Mouse (Mus musculus): Measurements from ENCODE around the gene Ndst2. TPM values are rescaled to one million over a fixed set of nuclear protein-coding genes. Genes with fewer than 3 reads are reported as not detected.

Ndst2 gene
- total and polyA plus RNA-seq, 3 experiments: 72.2 to 227 (median 204) TPM

DNA sequence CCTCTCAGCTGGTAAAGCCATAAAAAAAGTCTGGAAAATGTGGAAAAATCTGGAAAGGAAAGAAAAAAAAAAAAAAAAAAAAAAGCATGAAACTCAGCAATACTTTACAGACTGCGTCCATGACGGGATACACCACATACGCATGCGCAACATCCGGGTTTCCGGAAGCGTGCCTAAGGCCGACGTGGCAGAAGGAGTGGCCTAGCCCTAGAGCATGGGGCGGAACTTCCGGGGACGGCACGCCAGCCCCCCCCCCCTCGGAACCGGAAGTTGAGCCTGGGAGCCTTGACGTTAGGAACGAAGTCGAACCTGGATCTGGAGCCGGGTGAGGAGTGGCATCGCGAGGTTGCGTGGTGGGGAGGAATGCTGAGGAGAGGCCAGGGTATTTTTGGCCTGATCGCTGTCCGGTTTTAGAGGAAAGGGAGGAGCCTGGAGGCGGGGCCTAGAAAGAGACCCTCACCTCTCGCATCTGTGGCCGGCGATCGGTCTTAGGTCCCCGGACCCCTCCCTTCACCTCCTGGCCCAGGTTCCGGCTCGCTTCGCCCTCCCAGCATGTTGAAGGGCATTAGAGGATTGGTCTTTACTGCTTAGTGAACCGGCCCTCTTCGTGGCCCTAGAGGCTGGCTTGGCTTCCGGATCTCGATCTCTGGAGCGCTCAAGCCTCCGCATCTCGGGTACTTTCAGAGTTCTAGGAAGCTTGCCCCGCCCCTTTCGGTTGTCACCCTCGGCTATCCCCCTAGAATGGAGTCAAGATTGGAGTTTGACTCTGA is 60.1 kb downstream of the Ndst2 start, which contains the start of gene Sec24c:
TSS of gene Sec24c (plus strand) at position 245 of the 770 bp plus-strand sequence.
- peak; percentile 91 for ATAC-seq (ENCODE audit: extremely low read depth, insufficient number of reproducible peaks, low FRiP score, poor library complexity, severe bottlenecking)
- Histone ChIP-seq H3K4me1 (ENCODE audit: insufficient read depth, low read depth, low read length) (peaks cover 28% of the 10 kb centered on the region), H3K9me3 (replicated peaks) (no peaks in the 10 kb centered on the region), H3K36me3 (replicated peaks) (peaks cover 44% of the 10 kb centered on the region), H3K4me3 (ENCODE audit: low read depth, low read length) (peak within 1 kb of the TSS; percentile 93), H3K27me3 (ENCODE audit: insufficient read depth, low read length) (peaks cover 1% of the 10 kb centered on the region)
- peak; percentile 86 for DNase-seq (ENCODE audit: low spot score)
- TF ChIP-seq POLR2AphosphoS5 (IDR thresholded peaks at IDR 0.05; ENCODE audit: insufficient replicate concordance, low read depth, low read length) (no peak), CTCF (IDR thresholded peaks at IDR 0.05; ENCODE audit: low read depth, low read length) (no peak), GATA2 (IDR thresholded peaks at IDR 0.05; ENCODE audit: borderline replicate concordance, low read depth, low read length) (no peak), GATA1 (IDR thresholded peaks at IDR 0.05; ENCODE audit: borderline replicate concordance, low read length) (no peak)

DNA sequence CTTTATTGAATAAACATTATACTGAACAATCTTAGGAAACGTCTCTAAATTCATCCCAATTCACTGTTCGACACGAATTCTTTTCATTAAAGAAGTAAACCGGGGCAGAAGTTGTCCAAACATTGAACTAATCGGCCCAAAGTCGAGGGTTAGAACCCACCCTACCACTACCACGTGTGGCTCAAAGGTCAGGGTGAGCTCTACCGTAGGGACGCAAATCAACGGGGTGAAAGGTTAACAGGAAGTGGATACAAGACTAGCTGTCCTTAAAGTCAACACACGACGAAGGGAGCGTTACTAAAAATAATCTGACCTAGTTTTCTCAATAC is 60.7 kb downstream of the Ndst2 start:
- H3K4me3 ChIP-seq (ENCODE audit: low read depth, low read length): peak overlapping the region; percentile 93
- H3K4me1 ChIP-seq (ENCODE audit: insufficient read depth, low read depth, low read length): peaks cover 28% of the 10 kb centered on the region
- ATAC-seq (ENCODE audit: extremely low read depth, insufficient number of reproducible peaks, low FRiP score, poor library complexity, severe bottlenecking): peak; percentile 48
- peaks cover 38% of the 10 kb centered on the region for H3K36me3 ChIP-seq (replicated peaks)
- peak; percentile 64 for DNase-seq (ENCODE audit: low spot score)
- TF ChIP-seq GATA2 (IDR thresholded peaks at IDR 0.05; ENCODE audit: borderline replicate concordance, low read depth, low read length) (no peak), TAL1 (conservative IDR thresholded peaks at IDR 0.05; ENCODE audit: low read depth, low read length) (no peak), POLR2AphosphoS5 (IDR thresholded peaks at IDR 0.05; ENCODE audit: insufficient replicate concordance, low read depth, low read length) (no peak), CTCF (IDR thresholded peaks at IDR 0.05; ENCODE audit: low read depth, low read length) (no peak), GATA1 (IDR thresholded peaks at IDR 0.05; ENCODE audit: borderline replicate concordance, low read length) (no peak)
- no peaks in the 10 kb centered on the region for H3K9me3 ChIP-seq (replicated peaks)
- H3K27me3 ChIP-seq (ENCODE audit: insufficient read depth, low read length): peaks cover 7% of the 10 kb centered on the region

Other genes starting within 250 kb of the Ndst2 start
- gene Mss51, start 237.7 kb downstream of the Ndst2 start, total RNA-seq (2014; fragmentation: Nextera tagmentation): 2.5 and 3.0 TPM in 2 replicates
- gene Mss51, start 237.7 kb downstream of the Ndst2 start, total RNA-seq (2017): 1.0 and 1.2 TPM in 2 replicates
- gene Mss51, start 237.7 kb downstream of the Ndst2 start, polyA plus RNA-seq (2012): 0.12 TPM in 2 replicates
- 245 and 249 TPM in 2 replicates for gene Ppp3cb, start 188.0 kb downstream of the Ndst2 start, total RNA-seq (2014; fragmentation: Nextera tagmentation)
- gene Ppp3cb, start 188.0 kb downstream of the Ndst2 start, total RNA-seq (2017): 64.2 and 68.9 TPM in 2 replicates
- gene Ppp3cb, start 188.0 kb downstream of the Ndst2 start, polyA plus RNA-seq (2012): 4.0 and 4.4 TPM in 2 replicates
- 3.7 and 3.9 TPM in 2 replicates for gene Usp54, start 93.5 kb downstream of the Ndst2 start, total RNA-seq (2014; fragmentation: Nextera tagmentation)
- gene Usp54, start 93.5 kb downstream of the Ndst2 start, total RNA-seq (2017): 2.7 and 3.3 TPM in 2 replicates
- gene Usp54, start 93.5 kb downstream of the Ndst2 start, polyA plus RNA-seq (2012): 0.58 and 0.72 TPM in 2 replicates
- not detected in 2 replicates for gene Myoz1, start 78.0 kb downstream of the Ndst2 start, total RNA-seq (2014; fragmentation: Nextera tagmentation)
- gene Myoz1, start 78.0 kb downstream of the Ndst2 start, total RNA-seq (2017): 0.23 TPM in 1 of 2 replicates, not detected in the other
- not detected in 2 replicates for gene Myoz1, start 78.0 kb downstream of the Ndst2 start, polyA plus RNA-seq (2012)
- gene Synpo2l, start 66.2 kb downstream of the Ndst2 start, total RNA-seq (2014; fragmentation: Nextera tagmentation): 0.23 TPM in 1 of 2 replicates, not detected in the other
- 0.06 and 0.11 TPM in 2 replicates for gene Synpo2l, start 66.2 kb downstream of the Ndst2 start, total RNA-seq (2017)
- 0.04 and 0.07 TPM in 2 replicates for gene Synpo2l, start 66.2 kb downstream of the Ndst2 start, polyA plus RNA-seq (2012)
- gene Sec24c, start 60.3 kb downstream of the Ndst2 start, total RNA-seq (2014; fragmentation: Nextera tagmentation): 119 and 126 TPM in 2 replicates
- 88.4 and 101 TPM in 2 replicates for gene Sec24c, start 60.3 kb downstream of the Ndst2 start, total RNA-seq (2017)
- 255 and 271 TPM in 2 replicates for gene Sec24c, start 60.3 kb downstream of the Ndst2 start, polyA plus RNA-seq (2012)
- gene Fut11, start 39.6 kb downstream of the Ndst2 start, total RNA-seq (2014; fragmentation: Nextera tagmentation): 3.5 and 4.6 TPM in 2 replicates
- gene Fut11, start 39.6 kb downstream of the Ndst2 start, total RNA-seq (2017): 7.8 and 8.3 TPM in 2 replicates
- gene Fut11, start 39.6 kb downstream of the Ndst2 start, polyA plus RNA-seq (2012): 4.1 and 5.0 TPM in 2 replicates
- gene Chchd1, start 31.6 kb downstream of the Ndst2 start, total RNA-seq (2014; fragmentation: Nextera tagmentation): 43.0 and 53.6 TPM in 2 replicates
- 135 and 152 TPM in 2 replicates for gene Chchd1, start 31.6 kb downstream of the Ndst2 start, total RNA-seq (2017)
- gene Chchd1, start 31.6 kb downstream of the Ndst2 start, polyA plus RNA-seq (2012): 8.4 and 8.7 TPM in 2 replicates
- gene Zswim8, start 27.0 kb downstream of the Ndst2 start, total RNA-seq (2014; fragmentation: Nextera tagmentation): 41.1 and 41.2 TPM in 2 replicates
- gene Zswim8, start 27.0 kb downstream of the Ndst2 start, total RNA-seq (2017): 16.7 and 19.1 TPM in 2 replicates
- gene Zswim8, start 27.0 kb downstream of the Ndst2 start, polyA plus RNA-seq (2012): 31.5 and 35.7 TPM in 2 replicates
- gene Camk2g, start 59.5 kb upstream of the Ndst2 start, total RNA-seq (2014; fragmentation: Nextera tagmentation): 29.4 and 30.3 TPM in 2 replicates
- gene Camk2g, start 59.5 kb upstream of the Ndst2 start, total RNA-seq (2017): 37.4 and 40.4 TPM in 2 replicates
- gene Camk2g, start 59.5 kb upstream of the Ndst2 start, polyA plus RNA-seq (2012): 30.2 and 35.9 TPM in 2 replicates
- not detected in 2 replicates for gene Plau, start 102.1 kb upstream of the Ndst2 start, total RNA-seq (2014; fragmentation: Nextera tagmentation)
- gene Plau, start 102.1 kb upstream of the Ndst2 start, total RNA-seq (2017): 5.0 and 6.0 TPM in 2 replicates
- not detected in 2 replicates for gene Plau, start 102.1 kb upstream of the Ndst2 start, polyA plus RNA-seq (2012)
- 124 and 125 TPM in 2 replicates for gene Vcl, start 194.8 kb upstream of the Ndst2 start, total RNA-seq (2014; fragmentation: Nextera tagmentation)
- 34.6 and 36.9 TPM in 2 replicates for gene Vcl, start 194.8 kb upstream of the Ndst2 start, total RNA-seq (2017)
- 14.3 and 47.3 TPM in 2 replicates for gene Vcl, start 194.8 kb upstream of the Ndst2 start, polyA plus RNA-seq (2012)